Mouse (Mus musculus) stomach, postnatal 0 days (tissue): ENCODE results near the gene Cdk14.

Experiments
- CTCF ChIP-seq: IDR thresholded peaks from 2 replicates; pipeline ENCODE4 v1.5.1; 2016; ENCODE audit warnings: antibody characterized with exemption, low read depth, mild to moderate bottlenecking, moderate library complexity
- EP300 ChIP-seq: optimal IDR thresholded peaks from 2 replicates; pipeline ENCODE3; 2016; ENCODE audit warnings: antibody characterized with exemption

DNA sequence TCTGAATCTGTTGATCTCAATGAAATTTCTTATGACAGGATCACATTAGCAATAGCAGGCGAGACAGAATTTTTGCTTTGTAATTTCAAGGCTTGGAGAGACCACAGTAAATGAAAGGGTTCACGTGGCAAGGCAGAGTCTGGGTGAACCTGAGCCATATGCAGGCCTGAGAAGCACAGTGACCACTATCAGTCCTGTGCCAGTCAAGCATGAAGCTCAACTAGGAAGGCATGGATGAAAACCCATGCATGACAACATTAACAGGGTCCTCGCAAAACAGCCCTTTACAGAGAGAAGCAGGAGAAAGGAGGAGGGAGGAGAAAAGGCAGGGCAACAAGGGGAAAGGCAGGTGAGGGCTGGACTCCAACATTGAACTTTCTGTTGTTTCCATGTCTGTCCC is 311.1 kb downstream of the Cdk14 start:
- no peak for TF ChIP-seq CTCF
- TF ChIP-seq EP300, result no peak
